Mouse (Mus musculus) heart, postnatal 0 days (tissue): ENCODE measurements around the gene Mad2l1bp.

Experiments
- CTCF ChIP-seq: IDR thresholded peaks from 2 replicates; pipeline ENCODE4 v1.5.1; 2016; ENCODE audit warnings: antibody characterized with exemption, control low read depth, low read depth
- EP300 ChIP-seq: IDR thresholded peaks from 2 replicates; pipeline ENCODE4 v1.6.1; 2016; ENCODE audit warnings: antibody characterized with exemption, low read depth

- TF ChIP-seq CTCF (no peak), EP300 (no peak)
These were observed 3.3 kb upstream of the Mad2l1bp start for GRCm38 (mm10) chr17:46156680-46157079.
